Mouse (Mus musculus): ENCODE measurements around the gene Mpp6. TPM values are rescaled to one million over a fixed set of nuclear protein-coding genes. Genes with fewer than 3 reads are reported as not detected.

Gene Mpp6
- total and polyA plus RNA-seq, 2 experiments from 2014 or later = 66.4 to 101 TPM

DNA sequence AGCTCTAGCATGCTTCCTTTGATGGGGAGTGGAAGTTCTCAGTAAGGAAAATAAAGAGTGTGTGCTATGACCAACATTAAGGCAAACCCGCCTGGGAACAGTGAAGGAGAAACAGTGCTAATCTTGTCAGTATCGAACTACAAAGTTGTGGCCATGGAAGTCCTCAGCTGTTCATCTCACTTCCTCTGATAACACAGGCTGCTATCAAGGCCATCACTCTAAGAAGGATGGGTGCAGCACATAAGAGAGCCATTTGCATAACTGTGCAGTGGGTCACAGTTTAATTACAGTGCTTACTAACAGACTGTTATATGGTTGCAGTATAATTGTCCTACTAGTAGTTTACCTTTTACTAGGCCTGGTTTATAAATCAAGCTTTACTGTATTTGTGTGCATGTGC lies 129.9 kb downstream of the Mpp6 start:
- Histone ChIP-seq H3K27me3 (ENCODE audit: insufficient read depth, low read length) (no peaks in the 10 kb centered on the region), H3K36me3 (ENCODE audit: insufficient read depth) (peaks cover 2% of the 10 kb centered on the region; the same call in 1 of the 2 replicates), H3K9ac (no peak overlapping the region), H3K9me3 (ENCODE audit: low read length) (no peaks in the 10 kb centered on the region), H3K27ac (ENCODE audit: low read depth, low read length) (no peak overlapping the region), H3K4me3 (ENCODE audit: low read depth, low read length) (no peak overlapping the region), H3K4me1 (ENCODE audit: insufficient read depth) (no peaks in the 10 kb centered on the region), H3K4me2 (ENCODE audit: low read depth) (no peak overlapping the region)
- ATAC-seq (no peak), DNase-seq (no peak)
- WGBS = 94% methylated on average over 2 of the region's 2 CpGs
- no peak for TF ChIP-seq CTCF (IDR thresholded peaks at IDR 0.05; ENCODE audit: low read depth)

DNA sequence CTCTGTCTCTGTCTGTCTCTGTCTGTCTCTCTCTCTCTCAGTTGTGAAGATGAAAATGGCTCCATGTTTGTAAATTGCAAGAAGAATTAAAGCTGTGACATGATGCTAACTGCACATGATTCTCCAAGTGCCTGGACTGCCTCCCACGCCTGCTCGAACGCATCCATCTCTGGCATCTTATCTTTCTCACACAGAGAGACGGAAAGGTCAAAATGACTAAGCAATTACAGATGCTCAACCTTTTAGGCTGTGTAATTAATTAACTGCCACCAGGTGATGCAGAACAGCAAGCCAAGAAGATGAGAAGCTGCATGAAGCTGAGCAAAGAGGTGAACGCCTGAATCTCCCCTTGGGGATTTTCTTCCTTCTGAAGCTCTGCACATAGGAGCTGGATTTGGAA lies 130.4 kb downstream of the Mpp6 start:
- DNase-seq = no peak
- no peak for ATAC-seq
- Histone ChIP-seq H3K9me3 (ENCODE audit: low read length) (no peaks in the 10 kb centered on the region), H3K4me3 (ENCODE audit: low read depth, low read length) (no peak overlapping the region), H3K4me1 (ENCODE audit: insufficient read depth) (no peaks in the 10 kb centered on the region), H3K27me3 (ENCODE audit: insufficient read depth, low read length) (no peaks in the 10 kb centered on the region), H3K4me2 (ENCODE audit: low read depth) (no peak overlapping the region), H3K36me3 (ENCODE audit: insufficient read depth) (peaks cover 3% of the 10 kb centered on the region; the same call in 1 of the 2 replicates), H3K9ac (no peak overlapping the region), H3K27ac (ENCODE audit: low read depth, low read length) (no peak overlapping the region)
- TF ChIP-seq CTCF (IDR thresholded peaks at IDR 0.05; ENCODE audit: low read depth) = no peak
- 76% methylated on average over 5 of the region's 5 CpGs for WGBS

DNA sequence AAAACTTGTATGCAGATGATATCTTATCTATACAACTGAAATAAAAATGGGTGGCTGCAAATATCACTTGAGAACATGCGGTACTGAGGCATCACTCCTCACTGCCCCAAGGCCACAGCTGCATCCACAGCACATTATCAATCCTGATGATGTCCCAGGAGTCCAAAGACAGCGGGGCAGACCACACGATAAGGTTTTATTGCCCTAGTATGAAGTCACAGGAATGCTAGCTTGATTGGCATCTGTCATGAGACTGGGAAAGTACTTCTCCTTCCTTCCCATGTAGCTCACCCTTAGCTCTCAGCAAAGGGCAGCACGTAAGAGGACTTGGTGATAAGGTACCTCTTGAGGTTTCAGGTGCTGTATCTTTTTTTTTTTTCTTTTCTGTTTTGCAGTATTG lies 134.1 kb downstream of the Mpp6 start:
- Histone ChIP-seq H3K27me3 (ENCODE audit: insufficient read depth, low read length) (no peaks in the 10 kb centered on the region), H3K36me3 (ENCODE audit: insufficient read depth) (peaks cover 3% of the 10 kb centered on the region; the same call in 1 of the 2 replicates), H3K4me2 (ENCODE audit: low read depth) (no peak overlapping the region), H3K27ac (ENCODE audit: low read depth, low read length) (no peak overlapping the region), H3K4me1 (ENCODE audit: insufficient read depth) (no peaks in the 10 kb centered on the region), H3K4me3 (ENCODE audit: low read depth, low read length) (no peak overlapping the region), H3K9me3 (ENCODE audit: low read length) (no peaks in the 10 kb centered on the region), H3K9ac (no peak overlapping the region)
- WGBS = 92% methylated on average over 4 of the region's 4 CpGs
- TF ChIP-seq CTCF (IDR thresholded peaks at IDR 0.05; ENCODE audit: low read depth) = no peak
- ATAC-seq = no peak
- DNase-seq = no peak

DNA sequence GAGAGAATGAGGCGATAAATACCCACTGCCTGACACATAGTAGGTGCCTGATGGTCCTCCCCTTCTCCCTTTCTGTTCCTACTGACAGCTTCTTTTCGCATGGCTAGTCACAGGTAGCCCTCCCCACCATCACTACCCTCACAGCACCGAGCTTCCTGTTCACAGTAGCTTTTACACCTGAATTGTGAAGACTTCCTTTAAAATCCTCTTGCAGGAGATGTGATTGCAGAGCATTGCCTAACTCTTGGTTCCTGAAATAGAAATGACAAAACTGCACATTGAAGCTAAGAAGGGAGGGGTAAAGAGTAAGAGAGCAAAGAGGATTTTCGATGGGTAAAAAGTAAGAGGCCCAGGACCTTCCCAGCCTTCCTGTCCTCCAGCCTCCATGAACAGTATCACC lies 134.9 kb downstream of the Mpp6 start:
- no peaks in the 10 kb centered on the region for H3K27me3 ChIP-seq (ENCODE audit: insufficient read depth, low read length)
- ATAC-seq = no peak
- WGBS = 86% methylated on average over 4 of the region's 4 CpGs
- no peak for DNase-seq
- H3K4me1 ChIP-seq (ENCODE audit: insufficient read depth) = no peaks in the 10 kb centered on the region
- no peak overlapping the region for H3K4me2 ChIP-seq (ENCODE audit: low read depth)
- no peak for TF ChIP-seq CTCF (IDR thresholded peaks at IDR 0.05; ENCODE audit: low read depth)
- H3K9ac ChIP-seq = no peak overlapping the region
- no peak overlapping the region for H3K27ac ChIP-seq (ENCODE audit: low read depth, low read length)
- H3K4me3 ChIP-seq (ENCODE audit: low read depth, low read length) = no peak overlapping the region
- H3K36me3 ChIP-seq (ENCODE audit: insufficient read depth) = peaks cover 3% of the 10 kb centered on the region; the same call in 1 of the 2 replicates
- H3K9me3 ChIP-seq (ENCODE audit: low read length) = no peaks in the 10 kb centered on the region

DNA sequence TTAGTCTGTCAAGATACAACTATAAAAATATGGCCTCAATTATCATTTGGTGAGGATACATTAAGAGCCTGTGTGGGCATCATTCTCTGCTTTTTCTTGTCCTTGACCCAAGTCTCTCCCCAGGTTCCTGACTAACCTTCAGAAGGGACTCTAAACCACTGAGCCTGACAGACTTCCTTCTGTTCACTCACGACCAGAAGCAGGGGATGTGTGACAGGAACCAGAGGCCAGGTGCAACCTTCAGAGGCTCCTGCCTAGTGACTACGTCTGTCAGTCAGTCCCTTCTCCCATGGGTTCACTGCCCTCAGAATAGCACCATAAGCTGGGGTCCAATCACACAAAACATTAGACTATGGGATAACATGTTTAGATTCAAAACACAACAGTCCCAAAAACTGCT lies 137.3 kb downstream of the Mpp6 start:
- TF ChIP-seq CTCF (IDR thresholded peaks at IDR 0.05; ENCODE audit: low read depth) = no peak
- H3K9me3 ChIP-seq (ENCODE audit: low read length) = no peaks in the 10 kb centered on the region
- 85% methylated on average over 2 of the region's 2 CpGs for WGBS
- DNase-seq (no peak), ATAC-seq (no peak)
- no peak overlapping the region for H3K4me2 ChIP-seq (ENCODE audit: low read depth)
- no peak overlapping the region for H3K9ac ChIP-seq
- no peaks in the 10 kb centered on the region for H3K27me3 ChIP-seq (ENCODE audit: insufficient read depth, low read length)
- H3K4me1 ChIP-seq (ENCODE audit: insufficient read depth) = no peaks in the 10 kb centered on the region
- H3K36me3 ChIP-seq (ENCODE audit: insufficient read depth) = 0 out of 2 replicates have a peak, but pooled peaks cover 3% of the 10 kb centered on the region
- no peak overlapping the region for H3K4me3 ChIP-seq (ENCODE audit: low read depth, low read length)
- H3K27ac ChIP-seq (ENCODE audit: low read depth, low read length) = no peak overlapping the region

DNA sequence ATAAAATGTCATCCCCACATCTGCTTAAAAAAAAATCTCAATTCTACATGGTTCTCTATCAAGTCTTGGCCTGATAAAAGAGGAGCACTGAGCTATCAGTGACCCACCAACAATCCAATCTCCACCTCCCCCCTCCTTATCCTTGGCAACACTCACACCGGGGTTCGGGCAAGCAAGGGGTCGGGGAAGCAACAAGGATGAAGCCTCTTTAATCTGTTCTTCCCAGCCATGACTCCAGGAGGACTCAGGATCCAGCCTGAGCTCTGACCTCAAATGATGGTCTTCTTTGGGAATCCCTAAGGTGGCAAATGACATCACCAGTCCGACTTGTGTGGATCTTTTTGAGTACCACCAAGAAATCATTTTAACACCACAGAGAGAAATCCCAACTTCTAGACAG lies 137.8 kb downstream of the Mpp6 start:
- Histone ChIP-seq H3K9ac (no peak overlapping the region), H3K9me3 (ENCODE audit: low read length) (no peaks in the 10 kb centered on the region), H3K4me2 (ENCODE audit: low read depth) (no peak overlapping the region), H3K4me3 (ENCODE audit: low read depth, low read length) (no peak overlapping the region), H3K36me3 (ENCODE audit: insufficient read depth) (0 out of 2 replicates have a peak, but pooled peaks cover 3% of the 10 kb centered on the region), H3K27me3 (ENCODE audit: insufficient read depth, low read length) (no peaks in the 10 kb centered on the region), H3K4me1 (ENCODE audit: insufficient read depth) (no peaks in the 10 kb centered on the region), H3K27ac (ENCODE audit: low read depth, low read length) (no peak overlapping the region)
- 94% methylated on average over 4 of the region's 4 CpGs for WGBS
- ATAC-seq (no peak), DNase-seq (no peak)
- TF ChIP-seq CTCF (IDR thresholded peaks at IDR 0.05; ENCODE audit: low read depth) = no peak

Other genes with a start within 250 kb of the Mpp6 start
- gene Gsdme, start 153.6 kb downstream of the Mpp6 start, total RNA-seq (2014; rRNA removed) = 21.0 and 23.1 TPM in 2 replicates
- 69.4 and 89.9 TPM in 2 replicates for gene Gsdme, start 153.6 kb downstream of the Mpp6 start, polyA plus RNA-seq (2015; fragmentation: Nextera tagmentation; extraction: Ambion mirVana)

Measured in forebrain, postnatal 0 days (tissue).